Mouse (Mus musculus): Measurements from ENCODE around the gene Catsper2. TPM values are rescaled to one million over a fixed set of nuclear protein-coding genes. Genes with fewer than 3 reads are reported as not detected.

Gene Catsper2
- polyA plus RNA-seq, 1 experiment from 2014 or later, result 2.0 TPM

- Histone ChIP-seq H3K27me3 (no peaks in the 10 kb centered on the region), H3K4me2 (no peak overlapping the region), H3K27ac (no peak overlapping the region), H3K4me3 (no peak overlapping the region), H3K9me3 (replicated peaks) (no peaks in the 10 kb centered on the region), H3K4me1 (replicated peaks) (no peaks in the 10 kb centered on the region), H3K9ac (no peak overlapping the region), H3K36me3 (peaks cover 89% of the 10 kb centered on the region)
- 91% methylated on average over 2 of the region's 2 CpGs for WGBS
- ATAC-seq (replicated peaks; ENCODE audit: insufficient number of reproducible peaks, insufficient read depth, low FRiP score, low read depth), result no peak
Observed at GRCm38 (mm10) chr2:121425890-121426289, 12.3 kb upstream of the Catsper2 start.

GRCm38 (mm10) chr2:121423166-121423565 is 9.6 kb upstream of the Catsper2 start:
- no peak for ATAC-seq (replicated peaks; ENCODE audit: insufficient number of reproducible peaks, insufficient read depth, low FRiP score, low read depth)

GRCm38 (mm10) chr2:121418476-121418875 is 4.9 kb upstream of the Catsper2 start:
- peaks cover 41% of the 10 kb centered on the region for H3K36me3 ChIP-seq
- 75% methylated on average over 3 of the region's 3 CpGs for WGBS
- no peak overlapping the region for H3K4me3 ChIP-seq
- H3K27ac ChIP-seq, result no peak overlapping the region
- no peak overlapping the region for H3K9ac ChIP-seq
- no peaks in the 10 kb centered on the region for H3K9me3 ChIP-seq (replicated peaks)
- H3K4me1 ChIP-seq (replicated peaks), result peaks cover 17% of the 10 kb centered on the region
- no peak for ATAC-seq (replicated peaks; ENCODE audit: insufficient number of reproducible peaks, insufficient read depth, low FRiP score, low read depth)
- no peaks in the 10 kb centered on the region for H3K27me3 ChIP-seq
- no peak overlapping the region for H3K4me2 ChIP-seq

More at GRCm38 (mm10) chr2:121423166-121423565, 9.6 kb upstream of the Catsper2 start:
- WGBS, result 86% methylated on average over 2 of the region's 2 CpGs
- H3K27me3 ChIP-seq, result no peaks in the 10 kb centered on the region
- H3K4me3 ChIP-seq, result no peak overlapping the region
- H3K9ac ChIP-seq, result no peak overlapping the region
- no peak overlapping the region for H3K4me2 ChIP-seq
- 0 out of 2 replicates have a peak, but pooled peaks cover 2% of the 10 kb centered on the region for H3K4me1 ChIP-seq (replicated peaks)
- peaks cover 77% of the 10 kb centered on the region for H3K36me3 ChIP-seq
- no peak overlapping the region for H3K27ac ChIP-seq
- no peaks in the 10 kb centered on the region for H3K9me3 ChIP-seq (replicated peaks)

GRCm38 (mm10) chr2:121416356-121416755 is 2.8 kb upstream of the Catsper2 start:
- no peak for ATAC-seq (replicated peaks; ENCODE audit: insufficient number of reproducible peaks, insufficient read depth, low FRiP score, low read depth)
- H3K4me3 ChIP-seq, result no peak overlapping the region; the same call in 1 of the 2 replicates
- peak overlapping the region; percentile 72 for H3K4me2 ChIP-seq
- peaks cover 23% of the 10 kb centered on the region for H3K36me3 ChIP-seq
- no peak overlapping the region for H3K9ac ChIP-seq
- H3K4me1 ChIP-seq (replicated peaks), result peaks cover 20% of the 10 kb centered on the region
- WGBS, result 81% methylated on average over 6 of the region's 6 CpGs
- no peaks in the 10 kb centered on the region for H3K27me3 ChIP-seq
- no peaks in the 10 kb centered on the region for H3K9me3 ChIP-seq (replicated peaks)
- H3K27ac ChIP-seq, result no peak overlapping the region

- peaks cover 19% of the 10 kb centered on the region for H3K36me3 ChIP-seq
- peak overlapping the region; percentile 72 for H3K4me2 ChIP-seq
- no peaks in the 10 kb centered on the region for H3K27me3 ChIP-seq
- H3K9me3 ChIP-seq (replicated peaks), result no peaks in the 10 kb centered on the region
- WGBS, result 48% methylated on average over 3 of the region's 3 CpGs
- H3K4me1 ChIP-seq (replicated peaks), result peaks cover 20% of the 10 kb centered on the region
- ATAC-seq (replicated peaks; ENCODE audit: insufficient number of reproducible peaks, insufficient read depth, low FRiP score, low read depth), result no peak
- no peak overlapping the region for H3K27ac ChIP-seq
- peak overlapping the region; percentile 100 for H3K4me3 ChIP-seq
- H3K9ac ChIP-seq, result 0 out of 2 replicates have a peak overlapping the region, but pooled peaks have one; percentile 100
Observed at GRCm38 (mm10) chr2:121415591-121415990, 2.0 kb upstream of the Catsper2 start.

- H3K4me3 ChIP-seq, result peak overlapping the region; percentile 100
- H3K36me3 ChIP-seq, result peaks cover 17% of the 10 kb centered on the region
- no peaks in the 10 kb centered on the region for H3K27me3 ChIP-seq
- H3K4me1 ChIP-seq (replicated peaks), result peaks cover 20% of the 10 kb centered on the region
- peak overlapping the region; percentile 100; the same call in 1 of the 2 replicates for H3K9ac ChIP-seq
- ATAC-seq (replicated peaks; ENCODE audit: insufficient number of reproducible peaks, insufficient read depth, low FRiP score, low read depth), result no peak
- H3K4me2 ChIP-seq, result peak overlapping the region; percentile 72
- WGBS, result 29% methylated on average over 3 of the region's 3 CpGs
- no peaks in the 10 kb centered on the region for H3K9me3 ChIP-seq (replicated peaks)
- H3K27ac ChIP-seq, result no peak overlapping the region
Observed at GRCm38 (mm10) chr2:121415103-121415502, 1.5 kb upstream of the Catsper2 start.

- Histone ChIP-seq H3K4me3 (peak overlapping the region; percentile 100), H3K27ac (peak overlapping the region; percentile 99), H3K4me1 (replicated peaks) (peaks cover 20% of the 10 kb centered on the region), H3K9ac (peak overlapping the region; percentile 100), H3K36me3 (peaks cover 17% of the 10 kb centered on the region), H3K9me3 (replicated peaks) (no peaks in the 10 kb centered on the region), H3K27me3 (no peaks in the 10 kb centered on the region), H3K4me2 (peak overlapping the region; percentile 72)
- ATAC-seq (replicated peaks; ENCODE audit: insufficient number of reproducible peaks, insufficient read depth, low FRiP score, low read depth), result peak; percentile 54
- WGBS, result 0% methylated on average over 32 of the region's 32 CpGs
Observed at GRCm38 (mm10) chr2:121414139-121414685, 620 bp upstream of the Catsper2 start.

- Histone ChIP-seq H3K4me2 (peak overlapping the region; percentile 72), H3K36me3 (peaks cover 5% of the 10 kb centered on the region), H3K27ac (peak overlapping the region; percentile 99), H3K4me1 (replicated peaks) (peaks cover 18% of the 10 kb centered on the region), H3K27me3 (no peaks in the 10 kb centered on the region), H3K9me3 (replicated peaks) (no peaks in the 10 kb centered on the region), H3K9ac (peak overlapping the region; percentile 100), H3K4me3 (peak overlapping the region; percentile 100)
- 6% methylated on average over 4 of the region's 4 CpGs for WGBS
- ATAC-seq (replicated peaks; ENCODE audit: insufficient number of reproducible peaks, insufficient read depth, low FRiP score, low read depth), result no peak
Observed at GRCm38 (mm10) chr2:121412843-121413386, 677 bp downstream of the Catsper2 start.

- Histone ChIP-seq H3K27me3 (no peaks in the 10 kb centered on the region), H3K9me3 (replicated peaks) (no peaks in the 10 kb centered on the region), H3K4me2 (no peak overlapping the region), H3K36me3 (no peaks in the 10 kb centered on the region), H3K9ac (no peak overlapping the region), H3K4me1 (replicated peaks) (peaks cover 3% of the 10 kb centered on the region; the same call in 1 of the 2 replicates), H3K4me3 (no peak overlapping the region), H3K27ac (no peak overlapping the region)
- WGBS, result 37% methylated on average over 4 of the region's 4 CpGs
- ATAC-seq (replicated peaks; ENCODE audit: insufficient number of reproducible peaks, insufficient read depth, low FRiP score, low read depth), result no peak
Observed at GRCm38 (mm10) chr2:121408160-121408559, 5.4 kb downstream of the Catsper2 start.

GRCm38 (mm10) chr2:121403296-121403695 is 10.3 kb downstream of the Catsper2 start:
- Histone ChIP-seq H3K36me3 (no peaks in the 10 kb centered on the region), H3K9me3 (replicated peaks) (no peaks in the 10 kb centered on the region)
- no peak for ATAC-seq (replicated peaks; ENCODE audit: insufficient number of reproducible peaks, insufficient read depth, low FRiP score, low read depth)

GRCm38 (mm10) chr2:121396624-121397023 is 17.0 kb downstream of the Catsper2 start:
- ATAC-seq (replicated peaks; ENCODE audit: insufficient number of reproducible peaks, insufficient read depth, low FRiP score, low read depth), result no peak
- Histone ChIP-seq H3K4me2 (no peak overlapping the region), H3K4me1 (replicated peaks) (no peaks in the 10 kb centered on the region), H3K4me3 (no peak overlapping the region), H3K9ac (no peak overlapping the region), H3K27me3 (no peaks in the 10 kb centered on the region), H3K36me3 (no peaks in the 10 kb centered on the region), H3K27ac (no peak overlapping the region), H3K9me3 (replicated peaks) (no peaks in the 10 kb centered on the region)
- 11% methylated on average over 8 of the region's 8 CpGs for WGBS

More at GRCm38 (mm10) chr2:121403296-121403695, 10.3 kb downstream of the Catsper2 start:
- no peak overlapping the region for H3K4me3 ChIP-seq
- no peak overlapping the region for H3K9ac ChIP-seq
- no peak overlapping the region for H3K27ac ChIP-seq
- no peak overlapping the region for H3K4me2 ChIP-seq
- no peaks in the 10 kb centered on the region for H3K27me3 ChIP-seq
- H3K4me1 ChIP-seq (replicated peaks), result no peaks in the 10 kb centered on the region
